Mouse (Mus musculus) spleen, adult 2 months (tissue): ENCODE measurements at regions not wholly inside any gene's neighbourhood (a gene's known extent, or its start where the extent isn't known, plus 50 kb on each side); places are given as distances from the start of the nearest gene placed in this dataset.

Source experiments
- DNase-seq, 2 experiments: peaks; one replicate each; pipeline versions ENCODE4 v3.0.0 to v3.0.0-alpha.2; 2012 to 2021; ENCODE audit warnings: low spot score in 2 of 2, low read depth in 1 of 2
- H3K27ac ChIP-seq: fragments of 200-500 bp; 2 replicates; pipeline ENCODE4 v1.5.1; 2012; ENCODE audit warnings: low read length, inconsistent platforms; ENCODE audit not compliant: insufficient read depth
- H3K27me3 ChIP-seq: fragments of 200-500 bp; 2 replicates; pipeline ENCODE4 v1.6.1; 2012; ENCODE audit warnings: mild to moderate bottlenecking, moderate library complexity, low read length, inconsistent platforms; ENCODE audit not compliant: control insufficient read depth, insufficient read depth
- H3K36me3 ChIP-seq: fragments of 200-500 bp; 2 replicates; pipeline ENCODE4 v1.6.1; 2012; ENCODE audit warnings: mild to moderate bottlenecking, low read length, inconsistent platforms; ENCODE audit not compliant: control insufficient read depth, insufficient read depth
- H3K4me1 ChIP-seq: fragments of 200-500 bp; 2 replicates; pipeline ENCODE4 v1.6.1; 2011; ENCODE audit warnings: inconsistent platforms; ENCODE audit not compliant: control insufficient read depth, insufficient read depth, insufficient read length
- H3K4me3 ChIP-seq: fragments of 200-500 bp; 2 replicates; pipeline ENCODE4 v1.5.1; 2011; ENCODE audit warnings: mild to moderate bottlenecking, inconsistent platforms; ENCODE audit not compliant: insufficient read depth, insufficient read length; ENCODE audit errors: extremely low read depth
- CTCF ChIP-seq: fragments of 200-500 bp; IDR thresholded peaks from 2 replicates; pipeline ENCODE4 v1.5.1; 2011; ENCODE audit warnings: mild to moderate bottlenecking, inconsistent platforms; ENCODE audit not compliant: insufficient read depth, insufficient read length, insufficient replicate concordance; ENCODE audit errors: extremely low read depth
- POLR2A ChIP-seq: fragments of 200-500 bp; IDR thresholded peaks from 2 replicates; pipeline ENCODE4 v1.6.1; 2011; ENCODE audit warnings: low read depth, low read length, inconsistent platforms
- WGBS: fragments of 180-500 bp; shearing (Covaris S2); methylation state at CpG from one replicate; pipeline ENCODE4 v1.1.7; 2018; 5-methylcytosine and 5-hydroxymethylcytosine counted together

GRCm38 (mm10) chr11:79771431-79771830, 180.4 kb downstream of the Rab11fip4 start:
- no peak overlapping the region for H3K27ac ChIP-seq
- H3K4me3 ChIP-seq: no peak overlapping the region
- 81% methylated on average over 3 of the region's 3 CpGs for whole genome bisulfite sequencing
- H3K4me1 ChIP-seq: no peaks in the 10 kb centered on the region
- no peak for DNase-seq
- TF ChIP-seq POLR2A: no peak
- TF ChIP-seq CTCF: no peak
- no peaks in the 10 kb centered on the region for H3K27me3 ChIP-seq
- no peaks in the 10 kb centered on the region for H3K36me3 ChIP-seq

DNA sequence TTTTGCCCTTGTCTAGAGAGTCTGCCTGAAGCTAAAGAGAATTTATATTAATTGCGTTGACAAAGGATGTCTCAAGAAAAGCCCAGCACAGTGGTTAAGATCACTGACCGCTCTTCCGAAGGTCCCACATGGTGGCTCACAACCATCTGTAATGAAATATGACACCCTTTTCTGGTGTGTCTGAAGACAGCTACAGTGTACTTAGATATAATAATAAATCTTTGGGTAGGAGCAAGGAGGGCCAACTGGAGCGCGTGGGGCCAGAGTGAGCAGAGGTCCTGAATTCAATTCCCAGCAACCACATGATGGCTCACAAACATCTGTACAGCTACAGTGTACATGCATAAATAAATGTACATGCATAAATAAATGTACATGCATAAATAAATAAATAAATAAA, 176.1 kb downstream of the Rab11fip4 start:
- Histone ChIP-seq H3K36me3 (no peaks in the 10 kb centered on the region), H3K4me3 (no peak overlapping the region), H3K4me1 (no peaks in the 10 kb centered on the region), H3K27me3 (no peaks in the 10 kb centered on the region), H3K27ac (no peak overlapping the region)
- DNase-seq: no peak
- TF ChIP-seq POLR2A (no peak), CTCF (no peak)
- WGBS: 96% methylated on average over 5 of the region's 5 CpGs

DNA sequence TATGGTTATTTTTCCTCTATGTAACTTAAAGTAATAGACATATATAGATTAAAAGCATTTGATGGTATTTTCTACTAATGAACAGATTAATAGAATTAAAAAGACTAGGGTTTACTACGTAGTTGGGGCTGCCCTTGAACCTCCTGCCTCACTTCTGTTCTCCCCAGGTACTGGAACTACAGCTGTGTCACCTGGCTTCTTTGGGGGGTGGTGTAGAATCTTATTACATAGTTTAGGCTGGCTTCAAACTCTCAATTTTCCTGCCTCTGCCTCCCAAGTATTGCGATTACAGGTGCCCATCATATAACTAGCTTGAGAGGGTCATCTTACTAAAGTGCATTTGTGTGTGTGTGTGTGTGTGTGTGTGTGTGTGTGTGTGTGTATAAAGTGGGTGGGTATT, 175.0 kb downstream of the Rab11fip4 start:
- Histone ChIP-seq H3K36me3 (no peaks in the 10 kb centered on the region), H3K27ac (no peak overlapping the region), H3K4me1 (no peaks in the 10 kb centered on the region), H3K27me3 (no peaks in the 10 kb centered on the region), H3K4me3 (no peak overlapping the region)
- no peak for DNase-seq
- 94% methylated on average over 2 of the region's 2 CpGs for WGBS
- TF ChIP-seq CTCF (no peak), POLR2A (no peak)

GRCm38 (mm10) chr11:79765396-79765795, 174.4 kb downstream of the Rab11fip4 start:
- Histone ChIP-seq H3K4me3 (no peak overlapping the region), H3K27me3 (no peaks in the 10 kb centered on the region), H3K27ac (no peak overlapping the region), H3K36me3 (no peaks in the 10 kb centered on the region), H3K4me1 (no peaks in the 10 kb centered on the region)
- DNase-seq: no peak
- no peak for TF ChIP-seq CTCF
- TF ChIP-seq POLR2A: no peak
- 84% methylated on average over 2 of the region's 2 CpGs for WGBS

GRCm38 (mm10) chr11:79764026-79764425, 173.0 kb downstream of the Rab11fip4 start:
- Histone ChIP-seq H3K36me3 (no peaks in the 10 kb centered on the region), H3K4me3 (no peak overlapping the region), H3K4me1 (no peaks in the 10 kb centered on the region), H3K27me3 (no peaks in the 10 kb centered on the region), H3K27ac (no peak overlapping the region)
- WGBS: 91% methylated on average over 6 of the region's 6 CpGs
- DNase-seq: no peak
- TF ChIP-seq POLR2A: no peak
- no peak for TF ChIP-seq CTCF

GRCm38 (mm10) chr11:79762654-79763053, 171.6 kb downstream of the Rab11fip4 start:
- TF ChIP-seq CTCF (no peak), POLR2A (no peak)
- 93% methylated on average over 2 of the region's 2 CpGs for WGBS
- no peaks in the 10 kb centered on the region for H3K36me3 ChIP-seq
- H3K27ac ChIP-seq: no peak overlapping the region
- DNase-seq: no peak
- H3K27me3 ChIP-seq: no peaks in the 10 kb centered on the region
- no peak overlapping the region for H3K4me3 ChIP-seq
- no peaks in the 10 kb centered on the region for H3K4me1 ChIP-seq

DNA sequence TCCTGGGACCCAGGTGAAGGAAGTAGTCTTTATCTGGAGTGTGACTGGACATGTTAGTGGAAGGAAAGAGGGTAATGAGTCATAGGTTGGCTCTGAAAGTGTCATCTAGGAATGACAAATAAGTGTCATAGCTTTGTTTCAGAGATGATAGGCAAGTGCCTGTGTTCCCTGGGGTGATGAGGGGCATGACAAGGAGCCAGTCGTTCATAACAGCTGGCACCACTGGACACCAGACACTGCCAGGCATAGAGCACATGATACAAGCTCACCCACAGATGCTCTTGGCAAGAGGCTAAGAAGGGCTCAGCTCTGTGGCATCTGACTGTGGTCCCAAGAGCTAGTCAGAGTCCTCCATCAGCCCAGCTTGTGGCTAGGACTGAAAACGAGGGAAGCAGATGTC, 171.0 kb downstream of the Rab11fip4 start:
- no peak for DNase-seq
- Histone ChIP-seq H3K27ac (no peak overlapping the region), H3K36me3 (no peaks in the 10 kb centered on the region), H3K4me3 (no peak overlapping the region), H3K4me1 (no peaks in the 10 kb centered on the region), H3K27me3 (no peaks in the 10 kb centered on the region)
- WGBS: 67% methylated on average over 2 of the region's 2 CpGs
- TF ChIP-seq POLR2A (no peak), CTCF (no peak)
